Mouse (Mus musculus): ENCODE data around the gene Slc25a11.

Gene Slc25a11

DNA sequence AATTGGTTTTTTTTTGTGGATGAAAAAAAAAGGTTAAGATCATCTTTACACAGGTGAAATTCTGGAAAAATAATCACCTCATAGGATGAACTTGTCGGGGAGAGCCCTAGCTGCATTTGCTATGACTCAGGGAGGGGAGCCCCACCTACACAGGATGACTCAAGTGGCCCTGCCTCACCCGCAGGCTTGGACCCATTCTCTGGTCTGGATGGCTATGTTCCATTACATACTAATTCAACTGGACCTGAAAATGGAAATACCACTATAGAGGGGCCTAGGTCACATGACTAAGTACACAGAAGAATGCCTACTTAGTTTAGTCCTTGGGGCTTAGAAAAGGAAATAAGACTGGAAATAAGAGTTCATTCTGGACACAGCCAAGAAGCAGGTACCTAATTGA is 4.1 kb upstream of the Slc25a11 start:
- no peak for DNase-seq (ENCODE audit: low read depth, low spot score)

DNA sequence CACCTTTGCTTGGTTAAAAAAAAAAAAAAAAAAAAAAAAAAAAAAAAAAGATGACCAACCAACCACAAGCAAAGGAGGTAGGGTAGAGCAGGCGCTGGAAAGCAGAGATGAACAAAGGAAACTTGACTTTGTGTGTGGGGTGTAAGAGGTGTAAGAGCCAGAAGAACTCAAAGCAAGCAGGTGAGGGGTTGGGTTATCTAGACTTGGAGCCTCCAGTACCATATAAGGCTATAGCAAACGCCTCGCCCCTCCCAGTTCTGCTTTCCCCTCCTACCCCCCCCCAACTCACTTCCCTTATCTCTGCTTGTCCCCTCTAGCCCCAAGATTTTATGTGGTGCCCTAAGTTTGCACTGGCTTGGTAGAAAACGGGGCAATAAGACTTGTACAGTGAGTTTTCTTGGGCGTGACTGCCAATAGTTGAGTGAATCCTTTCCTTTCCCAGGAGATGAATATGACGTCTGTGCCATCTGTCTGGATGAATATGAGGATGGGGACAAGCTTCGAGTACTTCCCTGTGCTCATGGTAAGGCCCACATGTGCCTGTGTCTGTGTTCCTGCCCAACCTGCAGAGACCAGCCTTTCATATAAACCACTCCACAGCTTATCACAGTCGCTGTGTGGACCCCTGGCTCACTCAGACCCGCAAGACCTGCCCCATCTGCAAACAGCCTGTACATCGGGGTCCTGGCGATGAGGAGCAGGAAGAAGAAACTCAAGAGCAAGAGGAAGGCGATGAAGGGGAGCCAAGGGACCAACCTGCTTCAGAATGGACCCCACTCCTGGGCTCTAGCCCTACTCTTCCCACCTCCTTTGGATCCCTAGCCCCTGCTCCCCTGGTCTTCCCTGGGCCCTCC is 3.3 kb upstream of the Slc25a11 start:
- no peak for DNase-seq (ENCODE audit: low read depth, low spot score)

DNA sequence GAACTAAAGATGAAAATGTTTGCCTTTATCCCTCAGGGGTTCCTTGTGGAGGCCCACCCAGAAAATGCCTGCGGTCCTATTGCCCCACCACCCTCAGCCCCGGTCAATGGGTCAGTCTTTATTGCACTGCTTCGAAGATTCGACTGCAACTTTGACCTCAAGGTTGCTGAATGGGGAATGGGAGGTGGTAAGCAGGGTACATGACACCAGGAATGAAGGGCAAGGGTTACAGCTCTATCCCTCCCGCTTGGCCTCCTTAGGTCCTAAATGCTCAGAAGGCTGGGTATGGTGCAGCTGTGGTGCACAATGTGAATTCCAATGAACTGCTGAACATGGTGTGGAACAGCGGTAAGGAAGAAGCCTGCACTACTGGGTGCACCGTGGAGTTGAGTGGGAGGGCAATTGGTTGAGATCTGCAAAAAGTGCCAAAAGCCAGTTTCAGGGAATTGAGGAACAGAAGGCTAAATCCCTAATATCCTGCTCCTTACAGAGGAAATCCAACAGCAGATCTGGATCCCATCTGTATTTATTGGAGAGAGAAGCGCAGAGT is 2.0 kb upstream of the Slc25a11 start:
- DNase-seq (ENCODE audit: low read depth, low spot score), result no peak

DNA sequence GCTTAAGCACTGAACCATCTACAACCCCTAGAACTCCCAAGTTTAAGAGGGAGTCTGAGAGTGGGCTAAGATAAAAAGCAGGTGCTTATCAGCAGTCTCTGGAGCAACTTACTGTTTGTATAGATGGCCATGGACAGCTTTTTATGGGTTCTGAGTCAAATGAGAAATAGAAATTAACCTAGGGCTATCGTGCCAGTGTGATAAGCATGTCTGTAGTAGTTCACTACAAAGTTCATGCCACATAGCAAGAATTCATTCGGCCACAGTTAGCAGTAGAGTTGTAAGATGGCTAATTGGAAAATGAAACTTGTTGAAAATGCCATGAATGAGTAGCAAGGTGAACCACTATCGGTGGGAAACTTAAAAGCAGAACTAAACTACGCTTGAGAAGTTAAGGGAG is 1.2 kb upstream of the Slc25a11 start:
- DNase-seq (ENCODE audit: low read depth, low spot score), result no peak

DNA sequence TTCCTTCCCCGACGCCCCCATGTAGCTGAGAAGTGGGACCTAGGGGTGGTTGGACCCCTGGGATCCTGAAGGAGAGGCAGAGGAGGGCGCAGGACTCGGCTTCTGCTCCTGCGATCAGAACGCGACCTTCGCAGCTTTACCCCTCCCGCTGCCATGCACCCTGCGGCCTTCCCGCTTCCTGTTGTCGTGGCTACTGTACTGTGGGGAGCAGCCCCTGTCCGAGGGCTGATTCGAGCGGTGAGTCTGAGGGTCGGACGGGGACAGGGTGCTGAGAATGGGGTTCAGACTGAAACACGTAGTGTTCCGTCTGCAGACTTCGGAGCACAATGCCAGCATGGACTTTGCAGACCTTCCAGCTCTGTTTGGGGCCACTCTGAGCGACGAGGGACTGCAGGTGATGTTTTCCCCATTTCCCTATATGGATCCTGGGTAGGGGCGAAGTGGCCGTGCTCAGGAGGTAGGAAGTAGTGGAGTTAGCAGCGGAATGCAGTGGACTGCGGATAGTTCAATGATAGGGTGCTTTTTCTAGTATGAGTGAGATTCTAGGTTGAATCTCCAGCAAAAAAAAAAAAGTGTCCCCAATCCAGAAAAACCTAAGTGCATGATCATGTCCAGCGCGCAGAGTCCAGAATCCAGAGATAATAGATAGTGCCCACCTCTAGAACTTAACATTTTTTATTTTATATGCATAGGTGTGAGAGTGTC is 589 bp upstream of the Slc25a11 start:
- DNase-seq (ENCODE audit: low read depth, low spot score), result no peak

DNA sequence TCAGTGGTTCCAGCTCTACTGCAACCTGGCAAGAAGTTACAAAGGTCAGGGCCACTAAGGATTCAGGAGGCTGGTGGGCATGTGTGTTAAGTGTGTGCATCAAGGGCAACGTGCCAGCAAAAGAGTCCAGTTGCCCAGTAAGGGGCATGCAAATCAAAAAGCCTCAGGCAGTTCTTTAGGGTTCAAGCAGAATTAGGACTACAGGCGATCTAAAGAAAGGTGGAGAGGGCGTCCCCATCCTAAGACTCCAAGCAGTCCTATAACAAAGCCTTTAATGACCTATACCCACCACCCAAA is 1.1 kb downstream of the Slc25a11 start:
- no peak for DNase-seq (ENCODE audit: low read depth, low spot score)

DNA sequence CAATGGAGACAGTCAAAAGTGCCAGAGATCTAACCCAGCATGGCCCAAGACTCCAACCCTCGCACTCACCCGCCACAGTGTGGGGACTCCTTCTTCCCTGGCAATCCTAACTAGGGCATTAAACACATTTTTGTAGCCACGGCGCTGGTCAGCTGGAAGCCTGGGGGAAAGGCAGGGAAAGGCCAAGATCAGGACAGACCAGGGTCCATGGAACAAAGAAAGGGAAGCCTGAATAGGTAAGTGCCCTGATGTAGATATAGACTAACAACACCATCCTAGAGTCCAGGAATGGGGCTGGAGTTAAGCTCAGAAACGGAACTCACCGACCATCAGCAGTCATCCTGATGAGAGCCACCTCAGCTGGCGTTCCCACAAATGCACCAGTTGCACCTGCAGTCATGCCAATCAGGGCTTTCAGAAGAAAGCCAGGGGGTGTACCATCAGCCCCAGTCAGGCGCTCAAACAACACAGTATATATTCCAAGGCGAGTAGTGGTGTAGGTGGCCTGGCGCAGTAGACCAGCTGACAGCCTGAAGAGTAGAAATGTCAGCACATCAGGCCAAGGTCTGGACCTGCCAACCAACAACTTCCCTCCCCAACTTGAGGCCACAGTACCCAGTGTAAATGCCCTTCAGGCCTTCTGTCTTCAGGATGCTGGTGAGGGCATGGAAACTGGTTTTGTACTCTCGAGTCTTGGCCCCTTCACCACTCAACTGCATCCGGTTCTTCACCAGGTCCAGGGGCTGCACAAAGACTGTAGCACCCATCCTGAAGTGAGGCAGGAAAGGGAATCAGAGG is 1.6 kb downstream of the Slc25a11 start:
- no peak for DNase-seq (ENCODE audit: low read depth, low spot score)

DNA sequence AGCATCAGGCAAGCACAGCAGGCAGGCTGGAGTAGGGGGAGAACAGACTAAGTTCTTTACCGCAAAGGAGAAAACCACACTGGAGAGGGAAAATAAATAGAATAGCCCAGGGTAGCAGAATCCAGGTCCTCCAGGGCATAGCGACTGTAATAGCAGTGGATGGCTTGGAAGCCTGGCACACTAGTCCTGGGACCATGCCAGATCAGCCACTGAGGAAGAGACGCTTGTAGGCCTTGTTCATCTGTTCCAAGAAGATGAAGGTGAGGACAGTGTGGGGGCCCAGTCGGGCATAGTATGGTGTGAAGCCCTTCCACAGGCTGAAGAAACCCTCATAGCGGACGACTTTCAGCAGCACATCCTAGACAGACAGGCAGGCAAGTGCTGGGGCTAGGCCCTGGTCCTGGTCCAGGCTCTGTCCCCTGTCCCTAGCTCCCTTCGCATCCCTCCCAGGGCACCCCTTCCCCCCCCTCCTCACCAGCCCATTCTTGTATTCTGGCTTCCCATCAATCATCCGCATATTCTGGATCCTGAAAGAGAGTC is 2.6 kb downstream of the Slc25a11 start:
- DNase-seq (ENCODE audit: low read depth, low spot score), result no peak

DNA sequence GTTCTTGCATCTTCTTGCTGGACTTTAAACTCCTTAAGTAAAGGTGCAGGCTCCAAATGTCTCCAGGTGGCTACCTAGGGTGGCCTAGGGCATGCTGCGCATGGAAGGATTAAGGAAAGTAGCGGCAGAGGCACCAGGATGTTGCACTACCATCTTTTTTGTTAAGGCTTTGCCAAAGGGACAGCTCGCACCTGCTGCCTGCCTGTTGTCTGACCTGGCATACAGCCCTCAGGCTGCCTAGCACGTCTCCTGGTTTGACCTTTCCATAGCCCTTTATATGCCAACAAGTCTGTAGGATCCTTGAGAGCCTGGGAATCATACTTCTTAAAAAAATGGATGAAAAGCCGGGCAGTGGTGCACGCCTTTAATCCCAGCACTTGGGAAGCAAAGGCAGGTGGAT is 4.2 kb downstream of the Slc25a11 start:
- no peak for DNase-seq (ENCODE audit: low read depth, low spot score)

DNA sequence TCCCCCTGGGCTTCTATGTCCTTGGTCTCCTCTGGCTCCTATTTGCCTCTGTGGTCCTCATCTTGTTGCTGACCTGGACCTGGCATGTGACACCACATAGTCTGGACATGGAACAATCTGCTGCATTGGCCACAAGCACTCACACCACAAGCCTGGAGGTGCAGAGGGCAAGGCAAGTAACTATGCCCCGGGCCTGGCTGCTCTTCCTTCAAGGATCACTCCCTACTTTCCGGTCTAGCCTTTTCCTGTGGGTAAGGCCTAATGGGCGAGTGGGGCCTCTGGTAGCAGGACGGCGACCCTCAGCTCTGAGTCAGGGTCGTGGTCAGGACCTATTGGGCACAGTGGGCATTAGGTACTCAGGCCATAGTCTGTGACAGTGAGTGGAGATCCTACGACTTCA is 6.0 kb downstream of the Slc25a11 start:
- DNase-seq (ENCODE audit: low read depth, low spot score), result no peak

DNA sequence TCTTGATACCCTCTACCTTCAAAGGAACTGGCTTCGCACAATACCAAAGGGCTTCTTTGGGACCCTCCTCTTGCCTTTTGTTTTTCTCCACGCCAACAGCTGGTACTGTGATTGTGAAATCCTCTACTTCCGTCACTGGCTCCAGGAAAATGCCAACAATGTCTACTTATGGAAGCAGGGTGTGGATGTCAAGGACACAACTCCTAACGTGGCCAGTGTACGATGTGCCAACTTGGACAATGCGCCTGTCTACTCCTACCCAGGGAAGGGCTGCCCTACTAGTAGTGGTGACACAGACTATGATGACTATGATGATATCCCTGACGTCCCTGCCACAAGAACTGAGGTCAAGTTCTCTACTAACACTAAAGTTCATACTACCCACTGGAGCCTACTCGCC is 7.3 kb downstream of the Slc25a11 start:
- DNase-seq (ENCODE audit: low read depth, low spot score), result no peak

DNA sequence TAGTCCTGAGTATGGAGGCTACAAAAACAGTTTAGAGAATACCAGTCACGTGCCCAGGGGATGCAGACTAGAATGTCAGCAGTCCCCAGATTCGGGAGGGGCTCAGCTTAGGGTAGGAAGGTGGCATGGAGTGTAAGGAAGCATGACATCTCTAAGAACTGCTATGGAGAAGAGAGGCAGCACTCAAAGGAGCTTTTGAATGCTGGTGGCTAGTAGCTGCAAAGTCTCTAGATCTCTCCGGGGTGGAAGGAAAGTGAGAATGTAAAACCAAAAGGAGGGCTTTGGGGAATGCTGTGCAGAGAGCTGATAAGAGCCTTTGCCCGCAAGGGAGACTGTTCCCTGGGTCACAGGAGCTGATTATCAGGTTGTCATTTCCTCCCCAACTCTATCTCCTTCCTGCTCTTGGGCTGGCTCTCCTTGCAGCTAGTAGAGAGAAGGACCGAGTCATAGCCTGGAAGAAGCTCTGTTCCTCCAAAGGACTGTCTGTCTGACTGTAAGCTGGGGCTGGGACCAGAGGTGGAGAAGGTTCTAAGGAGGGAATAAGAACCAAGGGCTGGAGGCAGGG is 8.5 kb downstream of the Slc25a11 start, which contains the start of gene Gp1ba:
Gene Gp1ba (plus strand): TSS at position 409 of the 565 bp plus-strand sequence.
- no peak for DNase-seq (ENCODE audit: low read depth, low spot score)

DNA sequence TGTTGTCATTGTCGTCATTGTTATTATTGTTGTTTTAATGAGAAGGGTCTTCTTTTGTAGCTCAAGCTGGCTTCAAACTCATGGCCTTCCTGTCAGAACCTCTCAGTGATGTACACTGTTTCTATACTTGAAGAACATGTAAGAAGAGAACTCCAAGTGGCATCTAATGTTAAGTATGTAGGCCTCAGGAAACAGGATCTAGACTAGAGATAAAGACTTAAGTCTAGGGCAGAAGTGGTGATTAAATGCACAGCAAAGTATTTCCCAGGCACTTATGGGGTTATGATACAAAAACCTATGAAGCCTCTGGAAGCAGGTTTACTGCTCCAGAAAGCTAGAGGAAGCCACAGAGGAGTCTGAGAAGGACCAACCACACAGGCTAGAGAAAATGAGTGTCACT is 9.0 kb downstream of the Slc25a11 start:
- no peak for DNase-seq (ENCODE audit: low read depth, low spot score)

DNA sequence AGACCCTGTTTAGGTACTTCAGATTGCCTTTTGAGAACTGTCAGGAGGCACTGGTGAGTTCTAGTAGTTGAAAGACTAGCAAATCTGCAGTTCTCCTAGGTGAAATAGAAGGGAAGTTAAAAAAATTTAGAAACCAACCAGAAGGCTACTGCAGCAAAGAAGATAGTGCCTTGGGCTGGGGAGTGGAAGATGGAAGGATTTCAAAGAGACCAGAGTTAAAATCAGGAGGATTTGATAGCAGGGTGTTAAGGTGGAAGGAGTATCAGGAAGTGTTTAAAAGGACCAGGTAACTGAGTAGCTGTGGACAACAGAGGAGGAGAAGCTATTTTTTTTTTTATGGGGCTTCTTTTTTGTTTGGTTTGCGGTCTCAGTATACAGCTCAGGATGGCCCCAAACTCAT is 9.5 kb downstream of the Slc25a11 start:
- DNase-seq (ENCODE audit: low read depth, low spot score), result no peak

DNA sequence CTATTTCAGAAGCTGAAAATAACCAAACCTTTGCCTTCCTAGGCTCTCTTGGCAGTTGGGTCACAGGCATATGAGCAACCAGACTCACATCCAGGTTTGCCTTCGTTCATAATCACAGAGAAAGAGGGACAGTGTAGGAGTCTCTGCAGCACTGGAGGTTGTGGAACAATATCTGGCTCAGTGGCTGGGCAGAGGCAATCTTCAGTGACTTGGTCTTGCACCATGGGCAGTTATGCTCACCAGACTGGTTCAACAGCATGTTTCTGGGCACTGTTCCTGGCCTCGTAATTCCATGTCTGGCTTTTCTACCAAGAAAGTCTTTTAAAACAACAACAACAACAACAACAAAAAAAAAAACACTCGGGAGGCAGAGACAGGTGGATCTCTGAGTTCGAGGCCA is 11.7 kb downstream of the Slc25a11 start:
- no peak for DNase-seq (ENCODE audit: low read depth, low spot score)

DNA sequence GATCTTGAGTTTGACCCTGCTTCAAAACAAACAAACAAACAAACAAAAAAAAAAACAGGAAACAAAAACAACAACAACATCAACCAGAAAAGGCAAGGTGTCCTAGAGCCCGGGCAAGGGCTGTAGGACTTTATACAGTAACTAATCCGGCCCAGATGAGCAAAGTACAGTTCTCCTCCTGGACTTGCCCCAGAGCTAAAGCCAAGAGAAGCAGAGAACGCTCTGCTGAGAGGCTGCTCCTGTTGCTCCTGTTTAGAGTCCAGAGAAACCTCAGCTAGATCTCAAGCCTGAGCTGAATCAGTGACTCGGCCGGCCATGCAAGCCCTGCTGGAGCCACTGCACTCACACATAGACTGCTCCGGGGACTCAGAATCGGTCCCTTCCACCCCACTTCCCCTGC is 17.1 kb downstream of the Slc25a11 start:
- DNase-seq (ENCODE audit: low read depth, low spot score), result no peak

DNA sequence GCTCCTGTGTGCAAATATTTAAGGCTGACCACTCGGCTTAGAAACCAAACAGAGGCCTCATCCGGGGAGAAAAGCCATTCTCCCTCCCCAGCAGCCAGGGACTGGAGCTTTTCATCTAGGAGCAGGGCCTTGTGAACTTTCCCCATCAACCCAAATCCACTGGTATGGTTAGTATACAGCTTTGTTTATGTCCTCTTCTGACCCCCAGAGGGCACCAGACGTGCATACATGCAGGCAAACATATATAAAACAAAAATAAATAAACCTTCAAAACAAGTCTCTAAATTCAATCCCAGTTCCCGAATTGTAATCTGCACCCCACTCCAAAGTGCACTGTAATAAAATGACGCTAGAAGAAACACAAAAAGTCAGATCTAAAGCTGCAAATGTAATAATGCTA is 17.7 kb downstream of the Slc25a11 start:
- DNase-seq (ENCODE audit: low read depth, low spot score), result no peak

DNA sequence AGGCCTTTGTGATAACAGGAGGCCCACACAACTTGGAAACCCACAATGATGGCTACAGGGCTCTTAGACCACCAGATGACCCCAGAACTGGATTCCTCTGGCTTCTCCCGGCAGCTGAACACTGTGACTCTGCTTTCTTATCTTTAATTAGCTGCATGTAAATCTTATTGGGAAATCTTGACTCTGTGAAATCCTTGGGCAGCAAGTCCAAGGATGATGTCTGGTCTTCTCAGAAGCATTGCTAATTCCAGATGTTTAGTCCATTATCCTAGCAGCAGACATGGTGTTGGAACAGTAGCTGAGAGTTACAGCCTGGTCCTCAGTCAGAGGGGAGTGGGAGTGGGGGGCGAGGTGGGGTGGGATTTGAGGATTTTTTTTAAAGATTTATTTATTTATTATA is 18.8 kb downstream of the Slc25a11 start:
- DNase-seq (ENCODE audit: low read depth, low spot score), result no peak

DNA sequence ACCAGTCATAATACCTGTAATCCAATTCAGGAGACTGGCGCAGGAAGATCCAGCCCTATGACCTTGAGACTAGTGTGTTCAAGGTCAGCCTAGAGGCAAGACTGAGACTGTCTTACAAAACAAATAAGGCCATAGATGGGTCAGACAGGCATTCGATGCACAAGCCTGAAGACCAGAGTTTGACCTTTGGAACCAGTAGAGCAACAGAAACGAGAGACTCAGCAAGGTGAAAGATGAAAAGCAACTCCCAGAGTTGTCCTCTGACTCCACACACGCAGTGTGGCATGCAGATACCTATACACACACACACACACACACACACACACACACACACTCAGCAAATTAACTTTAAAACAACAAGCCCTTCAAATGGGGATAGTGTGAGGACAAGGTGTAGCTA is 20.4 kb downstream of the Slc25a11 start:
- DNase-seq (ENCODE audit: low read depth, low spot score), result no peak

DNA sequence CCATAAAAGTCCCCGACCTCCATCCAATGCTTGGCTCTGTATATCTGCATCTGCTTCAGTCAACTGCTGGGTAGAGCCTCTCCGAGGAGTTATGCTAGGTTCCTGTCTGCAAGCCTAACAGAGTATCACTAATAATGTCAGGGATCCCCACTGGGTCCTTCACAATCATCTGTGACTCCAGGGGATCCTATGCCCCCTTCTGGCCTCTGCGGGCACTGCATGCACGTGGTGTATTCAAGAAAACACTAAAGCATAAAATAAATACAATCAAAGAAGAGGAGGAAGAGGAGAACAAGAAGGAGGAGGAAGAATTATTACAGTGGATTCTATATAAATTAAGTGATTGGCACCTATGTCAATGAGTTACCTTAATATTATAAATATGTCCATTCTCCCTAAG is 21.8 kb downstream of the Slc25a11 start:
- DNase-seq (ENCODE audit: low read depth, low spot score), result peak; percentile 37

DNA sequence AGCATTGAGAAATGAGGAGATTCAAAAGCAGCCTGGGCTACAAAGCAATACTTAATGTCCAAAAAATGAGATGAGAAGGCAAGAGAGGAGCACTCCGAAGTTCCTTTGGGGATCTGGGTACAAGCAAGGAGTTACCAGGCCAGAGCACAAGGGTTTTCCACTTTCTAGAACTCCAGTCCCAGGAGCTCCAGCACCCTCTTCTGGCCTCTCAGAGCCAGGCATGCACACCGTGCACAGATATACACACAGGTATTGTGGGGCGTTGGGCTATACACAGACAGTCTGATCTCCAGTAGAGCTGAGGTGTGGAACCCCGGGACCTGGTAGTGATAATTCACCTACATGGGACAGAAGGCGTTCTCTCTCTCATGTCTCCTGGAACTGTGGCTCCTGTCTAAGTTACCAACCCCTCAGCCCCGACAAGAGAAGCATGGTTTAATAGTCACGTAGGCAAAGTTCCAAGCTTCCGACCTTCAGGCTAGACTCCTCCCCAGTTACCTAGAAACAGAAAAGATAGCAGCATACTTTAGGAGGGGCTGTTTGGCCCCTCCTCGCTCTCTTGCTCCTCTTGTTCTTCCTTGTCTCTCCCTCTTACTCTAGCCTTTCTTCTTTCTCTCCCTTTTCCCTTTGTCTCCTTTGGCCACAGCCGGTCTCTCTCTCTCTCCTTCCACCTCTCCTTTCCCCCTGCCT is 24.1 kb downstream of the Slc25a11 start:
- no peak for DNase-seq (ENCODE audit: low read depth, low spot score)

Measured in retina, postnatal 7 days (tissue).